Mouse (Mus musculus): ENCODE measurements at regions not wholly inside any gene's neighbourhood (a gene's known extent, or its start where the extent isn't known, plus 50 kb on each side); places are given as distances from the start of the nearest gene placed in this dataset.
"Not testable (repeated sequence)": the region's sequence is repeated elsewhere in the genome, so short reads cannot be mapped to it uniquely, and the experiment has no call there.

DNA sequence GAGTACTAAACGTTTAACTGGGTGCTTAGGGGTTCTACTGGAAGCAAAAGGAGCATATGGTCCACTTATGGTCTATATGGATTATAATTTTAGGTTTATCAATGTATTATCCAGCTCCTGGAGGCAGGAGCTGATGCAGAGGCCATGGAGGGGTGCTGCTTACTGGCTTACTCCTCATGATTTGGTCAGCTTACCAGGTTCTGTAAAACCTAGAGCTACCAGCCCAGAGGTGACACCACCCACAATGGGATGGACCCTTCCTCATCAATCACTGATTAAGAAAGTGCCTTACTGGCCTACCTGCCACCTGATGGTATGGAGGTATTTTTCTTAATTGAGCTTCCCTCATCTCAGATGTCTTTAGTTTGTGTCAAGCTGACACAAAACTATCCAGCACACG is 126.5 kb upstream of the Ywhaq start:
- TF ChIP-seq CTCF, EP300 (IDR thresholded peaks at IDR 0.05): not testable (repeated sequence)

Data from lung, postnatal 0 days (tissue).